Mouse (Mus musculus): ENCODE measurements around the gene Satb2. TPM values are rescaled to one million over a fixed set of nuclear protein-coding genes. Genes with fewer than 3 reads are reported as not detected.

Gene Satb2
- 0.17 TPM for polyA plus RNA-seq (2014; fragmentation: Illumina TruSeq; extraction: RNeasy Lipid Tissue Mini Kit (QIAGEN cat#74804); ENCODE audit: insufficient read depth, low read depth, low replicate concordance)

DNA sequence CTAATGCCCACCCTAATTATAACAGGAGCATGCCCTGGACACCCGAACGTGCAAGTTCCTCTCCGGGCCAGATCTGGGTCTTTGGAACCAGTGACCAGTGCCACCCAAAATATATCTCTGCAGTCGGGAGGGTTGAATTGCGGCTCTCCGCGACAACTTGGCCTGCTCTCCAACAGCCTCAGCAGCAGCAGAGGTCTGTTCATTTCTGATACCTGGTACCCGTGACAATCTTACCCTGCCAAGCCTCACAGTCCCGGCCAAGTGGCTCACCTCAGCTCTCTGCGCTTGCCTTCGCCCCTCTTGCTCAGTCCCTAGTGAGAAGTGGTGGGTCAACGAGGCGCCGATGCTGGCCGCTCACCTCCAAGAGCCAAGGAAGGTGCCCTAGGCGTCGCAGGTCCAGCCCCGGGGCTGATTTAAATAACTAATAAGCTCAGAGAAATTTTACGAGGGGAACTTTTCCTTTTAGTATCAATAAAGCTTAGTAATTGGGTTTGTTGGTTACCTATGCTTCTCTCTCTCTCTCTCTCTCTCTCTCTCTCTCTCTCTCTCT is at the start of gene Satb2:
Satb2 (minus strand) TSS at position 500 of the 550 bp plus-strand sequence.

Measured in lung, adult 10 weeks (tissue).